Mouse (Mus musculus): ENCODE data around the gene Fam3a.
A peak's percentile ranks its signal among the peaks of the same experiment; 100 is the strongest.
"Not testable (repeated sequence)": the region's sequence is repeated elsewhere in the genome, so short reads cannot be mapped to it uniquely, and the experiment has no call there.

The Fam3a gene

DNA sequence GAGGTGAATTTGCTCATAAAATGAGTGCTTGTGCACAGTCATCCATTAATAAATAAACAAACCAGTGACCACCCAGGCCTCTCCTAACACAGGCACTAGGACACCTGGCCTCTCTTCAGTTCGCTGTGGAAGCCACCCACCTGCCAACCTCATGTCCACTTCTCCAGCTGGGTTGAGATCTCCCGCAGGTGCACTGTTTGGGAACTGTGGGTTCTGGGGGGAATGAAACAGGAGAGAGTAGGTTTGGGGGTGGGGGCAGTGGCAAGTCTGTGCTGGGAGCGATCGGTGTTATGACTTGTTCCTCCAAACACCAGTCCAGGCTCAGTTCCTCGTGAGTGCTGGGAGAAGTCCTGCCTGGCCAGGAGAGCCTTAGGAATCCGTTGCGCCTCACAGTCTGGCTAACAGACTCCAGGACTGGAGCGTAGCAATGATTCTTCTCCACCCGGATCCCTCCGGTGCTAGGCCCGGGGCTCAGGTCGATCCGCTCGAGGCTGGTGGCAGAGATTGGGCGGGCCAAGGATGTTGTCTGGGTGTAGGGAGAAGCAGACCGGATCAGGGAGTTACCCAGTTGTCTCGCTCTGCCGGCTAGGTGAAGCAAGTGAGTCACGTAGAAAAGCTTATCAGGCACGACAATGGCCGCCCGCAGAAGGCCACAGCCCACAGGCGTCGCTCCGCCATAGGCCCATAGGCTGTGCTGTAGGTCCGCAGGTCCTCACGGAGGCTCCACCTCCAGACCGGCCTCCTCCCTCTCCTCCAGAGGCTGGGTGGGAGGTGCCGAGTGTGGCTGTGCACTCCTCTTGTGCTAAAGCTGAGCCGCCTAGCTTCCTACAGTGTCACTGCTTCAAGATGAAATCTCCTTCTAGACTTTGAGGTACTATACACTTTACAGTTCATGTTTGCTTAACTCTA is at the start of gene Fam3a, which contains the start of gene Ikbkg:
TSS of gene Fam3a (minus strand) at position 738 of the 909 bp plus-strand sequence.
TSS of gene Ikbkg (plus strand) at position 756 of the 909 bp plus-strand sequence.
- peak; percentile 87 for DNase-seq

GRCm38 (mm10) chrX:74429290-74429821 is 36.3 kb upstream of the Fam3a start:
- DNase-seq = peak; percentile 69

DNA sequence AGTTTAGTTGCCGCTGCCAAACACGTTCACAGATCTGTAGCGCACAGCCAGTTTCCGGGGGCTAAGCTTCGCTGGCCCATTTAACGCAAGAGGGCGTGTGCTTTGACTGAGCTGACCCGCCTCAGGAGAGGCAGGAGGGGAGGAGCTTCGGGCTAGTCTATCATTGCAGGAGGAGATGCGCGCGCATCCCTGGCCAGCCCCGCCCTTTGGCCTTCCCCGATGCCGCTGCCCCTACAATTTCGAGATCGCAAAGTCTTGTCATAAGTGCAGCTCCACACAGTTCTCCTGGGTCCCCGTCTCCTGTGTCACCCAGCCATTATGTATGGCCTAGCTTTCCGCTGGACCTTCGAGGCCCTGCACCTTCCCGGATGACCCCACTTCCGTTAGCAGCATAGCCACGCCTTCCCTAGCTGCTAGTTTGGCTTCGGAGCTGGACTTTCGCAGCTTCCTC is 35.8 kb upstream of the Fam3a start, which contains the start of gene G6pdx:
TSS of gene G6pdx (minus strand) at position 369 of the 451 bp plus-strand sequence.
- peak; percentile 89 for DNase-seq

DNA sequence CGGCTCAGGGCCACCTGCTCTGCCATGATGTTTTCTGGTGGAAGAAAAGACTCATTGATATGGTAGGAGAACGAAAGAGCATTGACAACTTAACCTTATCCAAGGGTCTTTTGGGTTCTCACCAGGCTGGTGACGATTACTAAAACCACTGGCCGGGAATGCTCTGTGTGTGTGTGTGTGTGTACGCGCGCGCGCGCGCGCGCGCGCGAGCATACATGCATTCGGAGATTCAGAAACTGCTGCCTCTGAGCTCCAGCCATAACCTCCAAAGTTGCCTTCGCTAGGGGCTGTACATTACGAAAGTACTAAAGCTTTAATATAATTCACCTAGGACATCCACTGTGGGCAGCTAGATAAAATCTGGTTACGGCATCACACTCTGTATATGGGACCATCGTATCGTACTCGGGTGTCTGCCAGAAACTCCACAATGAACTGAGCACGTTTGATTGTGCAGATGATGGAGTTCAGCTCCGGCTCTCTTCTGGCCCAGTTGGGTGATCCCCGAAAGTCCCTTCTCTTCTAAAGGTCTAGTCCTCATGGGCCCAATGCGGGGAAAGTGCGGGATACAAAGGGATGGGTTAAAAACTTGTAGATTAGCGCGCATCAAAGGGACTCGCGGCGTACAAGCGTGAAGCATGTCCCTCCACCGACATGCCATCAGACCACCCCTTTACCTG is 35.2 kb upstream of the Fam3a start:
- no peak for DNase-seq

DNA sequence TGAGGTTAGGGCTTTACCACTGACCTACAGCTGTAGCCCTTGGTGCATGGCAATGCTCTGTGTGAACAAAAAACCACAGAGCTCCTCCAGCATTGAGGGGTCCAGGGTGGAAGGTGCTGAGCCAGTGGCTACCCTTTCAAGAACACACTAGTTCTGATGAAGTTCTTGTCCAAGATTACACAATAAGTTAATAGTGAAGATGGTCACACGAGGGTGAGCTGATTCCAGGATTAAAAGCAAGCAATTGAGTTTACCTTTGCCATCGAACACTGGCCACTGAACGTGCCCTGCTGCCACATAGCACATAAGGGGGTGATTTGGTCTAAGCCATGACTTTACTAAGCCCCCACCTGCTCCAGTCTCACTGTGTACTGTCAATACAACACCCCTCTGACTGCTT is 34.0 kb upstream of the Fam3a start:
- no peak for DNase-seq

DNA sequence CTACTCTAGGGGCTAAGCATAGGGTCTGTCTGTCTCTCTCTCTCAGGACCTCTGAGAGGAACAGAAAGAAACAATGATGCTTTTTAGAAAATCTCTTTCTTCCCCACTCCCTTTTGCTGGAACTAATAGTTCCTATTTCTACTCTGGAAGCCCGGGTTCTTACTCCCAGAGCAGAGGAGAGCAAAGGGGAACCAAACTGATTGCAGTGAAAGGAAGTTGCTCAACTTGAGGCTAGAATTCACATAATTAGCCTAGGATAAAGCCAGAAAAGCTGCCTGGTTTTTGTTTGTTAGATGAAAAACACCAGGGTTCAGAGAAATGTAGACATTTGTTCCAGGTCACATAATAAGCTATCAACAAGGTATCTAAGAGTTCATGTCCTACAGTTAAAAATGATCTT is 33.2 kb upstream of the Fam3a start:
- no peak for DNase-seq

DNA sequence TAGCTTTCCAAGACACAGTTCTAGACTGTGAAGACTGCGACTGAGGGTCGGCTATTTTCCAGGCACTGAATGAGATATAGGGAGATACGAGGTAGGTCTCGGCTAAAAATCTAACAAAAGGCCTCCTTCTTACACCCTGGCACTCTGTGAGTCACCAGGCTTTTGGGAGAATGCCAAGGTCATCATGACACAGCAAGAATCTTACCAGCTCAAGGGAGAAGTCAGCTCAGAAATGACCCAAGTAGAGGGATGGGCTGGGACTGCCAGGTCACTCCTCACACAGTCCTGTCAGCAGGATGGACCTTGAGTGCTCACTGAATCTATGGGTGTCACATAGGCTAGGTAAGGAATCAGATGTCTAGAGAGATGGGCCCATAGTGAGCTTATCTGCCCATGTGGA is 32.1 kb upstream of the Fam3a start:
- DNase-seq = no peak

DNA sequence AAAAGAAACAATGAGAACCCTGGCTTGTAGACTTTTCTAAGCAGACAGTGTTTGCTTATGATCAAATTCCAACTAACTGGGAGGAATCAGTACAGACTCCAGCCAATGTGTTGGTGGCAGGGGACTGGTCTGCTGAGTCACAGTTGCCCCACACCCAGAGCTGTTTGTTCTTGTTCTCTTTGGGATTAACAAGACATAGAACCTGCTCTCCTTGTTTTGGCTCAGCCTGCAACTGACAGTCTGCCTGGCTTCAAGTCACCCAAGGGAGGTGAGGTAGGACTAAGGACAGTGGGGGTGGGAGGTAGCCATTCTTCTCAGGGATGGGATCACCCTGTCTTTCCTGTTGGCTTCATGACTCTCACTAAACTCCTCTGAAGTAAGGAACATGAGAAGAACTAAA is 31.4 kb upstream of the Fam3a start:
- no peak for DNase-seq

- DNase-seq = peak; percentile 61
Observed at GRCm38 (mm10) chrX:74413377-74413776, 20.3 kb upstream of the Fam3a start.

- DNase-seq = no peak
Observed at GRCm38 (mm10) chrX:74408340-74408739, 15.3 kb upstream of the Fam3a start.

- no peak for DNase-seq
Observed at GRCm38 (mm10) chrX:74400136-74400535, 7.1 kb upstream of the Fam3a start.

DNA sequence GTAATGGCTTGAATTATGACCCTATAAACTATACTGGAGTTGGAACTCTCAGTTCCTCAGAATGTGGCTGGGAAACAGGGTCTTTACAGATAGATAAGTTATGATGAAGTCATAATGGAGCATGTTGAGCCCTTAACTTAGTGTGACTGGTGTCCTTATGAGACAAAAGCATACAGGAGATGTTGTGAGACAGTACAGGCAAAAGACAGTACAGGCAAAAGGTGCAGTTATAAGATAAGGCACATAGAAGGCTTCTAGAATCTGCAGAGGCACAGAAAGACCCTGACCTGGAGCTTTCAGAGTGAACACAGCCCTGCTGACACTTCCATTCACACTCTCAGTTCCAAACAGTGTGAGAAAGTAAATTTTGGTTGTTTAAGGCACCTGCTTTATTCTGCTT is 4.9 kb downstream of the Fam3a start:
- no peak for DNase-seq

DNA sequence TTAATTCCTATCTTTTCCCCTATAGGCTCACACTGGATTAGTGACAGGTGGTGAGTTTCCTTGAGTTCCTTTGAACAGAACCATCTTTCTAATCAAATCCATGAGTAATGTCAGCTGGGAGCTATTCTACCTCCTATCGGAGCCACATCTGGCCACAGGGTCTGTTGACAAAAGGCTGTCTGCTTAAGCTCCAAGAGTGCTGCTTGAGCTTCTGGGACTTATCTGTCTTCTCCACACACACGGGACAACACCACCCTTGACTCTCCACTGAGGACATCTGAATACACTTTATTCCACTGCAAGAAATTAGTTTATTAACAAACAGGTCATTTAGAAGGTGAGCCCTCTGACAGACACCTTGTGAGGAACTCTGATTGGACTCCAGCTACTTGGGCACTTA is 8.6 kb downstream of the Fam3a start:
- DNase-seq = no peak

- DNase-seq = peak; percentile 85
Observed at GRCm38 (mm10) chrX:74372888-74373549, 20.1 kb downstream of the Fam3a start, which contains the start of the genes Ubl4a and Slc10a3. TSS of gene Ubl4a (minus strand) at chrX:74373218. TSS of gene Slc10a3 (minus strand) at chrX:74373349.

GRCm38 (mm10) chrX:74368209-74368909 is 24.7 kb downstream of the Fam3a start:
- peak; percentile 71 for DNase-seq

DNA sequence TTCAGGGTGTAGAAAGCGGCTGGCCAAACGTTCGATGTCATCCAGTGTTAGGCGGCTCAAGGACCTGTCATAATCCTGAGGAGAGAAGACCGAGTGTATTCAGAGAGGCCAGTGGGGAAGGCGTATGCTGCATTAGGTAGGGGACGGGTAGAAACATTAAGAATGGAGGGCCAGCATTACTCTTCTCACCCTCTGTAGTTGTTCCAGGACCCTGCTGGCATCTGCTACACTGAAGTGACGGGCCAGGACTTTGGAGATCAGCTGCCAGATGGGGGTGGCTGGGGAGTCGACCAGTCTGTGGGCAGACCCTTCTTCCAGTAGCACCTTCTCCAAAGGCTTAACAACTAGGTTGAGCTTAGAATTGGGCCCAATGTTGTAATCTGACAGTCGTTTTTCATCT is 25.6 kb downstream of the Fam3a start:
- DNase-seq = no peak

DNA sequence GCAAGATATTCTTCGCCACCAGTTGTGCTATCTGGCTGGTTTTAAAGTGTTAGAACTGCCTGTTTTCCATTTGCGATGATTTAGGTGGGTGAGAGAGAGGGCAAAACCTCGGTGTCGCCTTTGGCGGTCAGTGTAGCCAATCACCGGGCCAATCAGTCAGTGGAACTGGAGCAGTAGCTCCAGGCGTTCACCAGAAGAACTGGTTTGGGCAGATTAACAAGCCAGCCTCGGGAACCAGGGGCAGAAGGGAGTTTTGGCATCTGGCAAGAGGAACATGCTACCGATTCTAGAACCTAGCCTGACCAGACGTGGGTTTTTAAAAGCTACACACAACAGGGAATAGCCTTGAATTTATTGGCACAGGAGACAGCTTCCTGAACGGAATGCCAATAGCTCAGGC is 33.9 kb downstream of the Fam3a start:
- no peak for DNase-seq

DNA sequence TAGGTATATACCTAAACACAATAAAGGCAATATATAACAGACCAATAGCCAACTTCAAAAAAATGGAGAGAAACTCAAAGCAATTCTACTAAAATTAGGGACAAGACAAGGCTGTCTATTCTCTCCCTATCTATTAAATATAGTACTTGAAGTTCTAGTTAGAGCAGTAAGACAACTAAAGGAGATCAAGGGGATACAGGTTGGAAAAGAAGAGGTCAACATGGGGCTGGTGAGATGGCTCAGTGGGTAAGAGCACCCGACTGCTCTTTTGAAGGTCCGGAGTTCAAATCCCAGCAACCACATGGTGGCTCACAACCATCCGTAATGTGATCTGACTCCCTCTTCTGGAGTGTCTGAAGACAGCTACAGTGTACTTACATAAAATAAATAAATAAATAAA is 36.0 kb downstream of the Fam3a start:
- not testable (repeated sequence) for DNase-seq

DNA sequence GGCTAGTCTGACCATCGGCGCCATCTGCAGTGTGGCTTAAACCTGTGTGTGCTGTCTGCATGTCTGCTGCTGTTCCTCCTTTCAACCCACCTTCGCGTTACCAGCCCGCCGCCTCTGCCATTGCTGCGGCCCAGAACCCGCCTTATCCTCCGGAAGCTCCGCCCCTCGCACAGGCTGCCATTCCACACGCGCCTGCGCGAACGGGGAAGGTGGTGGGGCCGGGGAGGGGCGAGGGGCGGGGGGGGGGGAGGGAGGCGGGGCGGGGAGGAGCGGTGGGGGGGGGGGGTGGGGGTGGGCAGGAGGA is 39.7 kb downstream of the Fam3a start, which contains the start of gene Lage3:
TSS of gene Lage3 (minus strand) at position 152 of the 304 bp plus-strand sequence.
- DNase-seq = peak; percentile 83

DNA sequence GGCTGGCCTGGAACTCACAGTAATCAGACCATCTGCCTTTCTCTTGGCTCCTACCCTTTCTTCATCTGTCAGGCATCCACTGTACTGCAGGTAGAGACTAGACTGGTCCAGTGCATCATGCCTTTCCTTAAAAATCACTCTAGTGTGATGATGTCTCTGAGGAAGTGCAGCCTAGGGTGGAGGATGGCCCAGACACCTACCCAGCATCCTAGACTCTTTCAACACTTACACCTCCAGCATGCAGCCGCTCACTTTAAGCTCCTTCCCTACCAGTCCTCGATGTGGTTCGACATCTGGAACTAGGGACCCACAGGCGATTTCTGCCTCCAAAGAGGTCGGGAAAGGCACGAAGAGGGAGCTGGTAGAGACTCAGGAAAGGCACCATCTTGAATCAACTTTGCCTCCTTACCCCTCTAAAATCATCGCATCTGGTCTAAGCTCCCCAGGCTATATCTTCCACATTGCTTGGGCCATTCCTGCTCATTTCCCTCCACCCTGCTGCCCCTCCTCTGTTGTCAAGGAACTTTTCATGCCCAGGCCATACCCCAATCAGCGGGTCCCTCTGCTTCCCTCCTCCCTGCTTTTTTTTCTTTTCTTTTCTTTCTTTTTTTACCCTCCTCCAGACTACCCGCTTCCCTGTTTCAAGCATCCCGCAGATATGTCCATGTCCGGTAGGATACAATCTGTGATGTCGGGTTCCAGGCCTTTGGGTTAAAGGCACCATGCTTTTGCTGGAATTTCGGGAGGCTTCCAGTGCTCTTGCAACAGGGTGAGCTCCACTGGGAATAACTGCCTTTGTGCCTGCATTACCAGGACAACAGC is 40.2 kb downstream of the Fam3a start:
- DNase-seq = no peak
